Mouse (Mus musculus) heart, adult 9 months (tissue): ENCODE measurements around the gene Rplp0.
"Not testable (repeated sequence)": the region's sequence is repeated elsewhere in the genome, so short reads cannot be mapped to it uniquely, and the experiment has no call there.

ENCODE experiments used
- DNase-seq, 2 experiments: peaks; one replicate each; pipeline ENCODE4 v3.0.0; 2022; ENCODE audit warnings: low spot score in 2 of 2

Gene Rplp0

DNA sequence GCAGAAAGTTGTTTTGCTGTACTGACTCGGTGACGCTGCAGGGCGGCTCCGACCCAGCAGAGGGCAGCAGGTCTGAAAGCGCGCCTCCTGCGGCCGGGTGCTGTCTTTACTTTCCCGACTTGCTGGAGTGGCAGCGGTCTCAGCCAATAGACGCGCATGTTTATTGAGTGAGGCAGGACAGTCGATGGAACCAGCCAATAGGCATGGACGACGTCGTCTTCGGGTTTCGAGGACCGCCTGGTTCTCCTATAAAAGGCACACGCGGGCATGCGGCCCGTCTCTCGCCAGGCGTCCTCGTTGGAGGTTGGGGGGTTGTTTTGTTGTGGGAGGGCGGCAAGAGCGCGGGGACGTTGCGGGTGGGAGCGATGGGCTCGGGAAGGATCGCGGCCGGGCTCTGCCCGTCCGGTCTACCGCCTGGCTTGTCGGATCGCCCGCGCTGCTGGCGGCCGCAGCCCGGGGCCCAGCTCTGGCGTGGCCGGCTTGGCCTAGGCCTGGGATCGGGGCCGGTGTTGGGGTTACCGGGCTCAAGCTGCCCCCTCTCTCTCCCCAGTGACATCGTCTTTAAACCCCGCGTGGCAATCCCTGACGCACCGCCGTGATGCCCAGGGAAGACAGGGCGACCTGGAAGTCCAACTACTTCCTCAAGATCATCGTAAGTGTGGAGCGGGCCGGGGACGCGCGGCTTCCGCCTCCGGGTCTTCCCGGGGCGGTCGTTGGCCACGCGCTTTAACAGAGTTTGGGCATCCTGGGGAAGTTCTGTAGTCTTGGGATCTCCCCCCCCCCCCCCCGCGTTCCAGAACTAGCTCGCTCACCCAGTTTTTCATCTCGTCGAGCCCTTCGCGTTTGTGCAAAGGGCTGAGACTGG, at the start of gene Rplp0:
Gene Rplp0 (plus strand): TSS at position 231 of the 865 bp plus-strand sequence.
- DNase-seq = peak; percentile 100

DNA sequence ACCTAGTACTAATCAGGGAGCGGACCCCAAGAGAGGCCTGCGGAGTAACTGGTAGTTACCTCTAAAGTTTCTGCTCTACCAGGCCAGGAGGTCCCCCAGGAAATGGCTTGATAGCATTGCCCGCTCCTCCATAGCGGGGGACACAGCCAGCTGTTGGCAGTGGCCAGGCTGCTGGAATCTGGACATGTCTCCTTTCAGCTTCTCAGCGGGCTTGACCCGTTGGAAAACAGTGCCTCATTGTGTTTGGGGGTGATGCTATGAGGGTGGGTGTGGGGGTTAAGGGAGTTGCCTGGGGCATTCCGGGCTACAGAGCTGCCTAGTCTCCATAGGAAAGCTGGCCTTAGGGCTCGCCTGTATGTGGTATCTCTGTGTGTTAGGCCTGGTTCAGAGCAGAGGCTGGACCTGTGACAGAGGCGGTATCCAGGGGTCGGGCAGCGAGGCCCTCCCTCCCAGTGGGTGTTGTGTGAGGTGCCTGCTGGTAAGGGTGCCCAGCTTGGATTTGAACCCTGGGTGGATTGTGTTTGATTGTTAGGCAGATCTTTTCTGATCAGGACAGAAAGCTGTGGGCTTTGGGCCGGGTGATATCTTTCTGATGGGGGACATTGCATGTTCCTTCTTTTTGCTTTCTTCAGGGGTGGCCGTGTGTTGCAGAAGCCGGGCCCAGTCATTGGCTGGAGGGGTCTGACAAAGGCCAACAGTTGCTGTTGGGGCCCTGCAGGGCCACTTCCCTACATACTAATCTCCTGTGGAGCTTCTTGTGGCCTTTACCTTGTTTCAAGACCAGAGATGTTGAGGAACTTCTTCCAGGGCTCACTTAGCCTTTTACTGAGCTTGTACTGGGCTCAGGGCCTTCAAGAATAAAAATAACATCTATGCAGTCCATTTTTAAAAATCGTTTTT, 49.2 kb upstream of the Rplp0 start:
- DNase-seq = no peak

DNA sequence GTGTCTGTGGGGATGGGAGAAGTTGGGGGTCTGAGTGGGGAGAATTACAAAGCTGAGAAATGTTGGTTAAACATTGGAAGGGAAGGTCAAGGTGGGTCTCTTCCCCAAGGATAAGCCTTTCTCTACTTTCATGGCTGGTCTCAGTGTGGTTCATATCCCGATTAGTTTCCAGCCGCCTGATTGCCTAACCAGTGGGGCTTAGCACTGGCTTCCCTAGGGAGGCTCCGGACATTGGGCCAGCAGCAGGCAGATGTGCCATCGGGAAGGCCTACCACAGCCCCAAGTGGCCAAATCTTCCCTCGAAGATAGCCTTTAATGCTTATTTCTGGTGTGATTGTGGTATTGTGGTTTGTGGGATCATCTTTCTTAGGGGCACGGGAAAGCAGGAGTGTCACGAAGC, 46.9 kb upstream of the Rplp0 start:
- DNase-seq = no peak

DNA sequence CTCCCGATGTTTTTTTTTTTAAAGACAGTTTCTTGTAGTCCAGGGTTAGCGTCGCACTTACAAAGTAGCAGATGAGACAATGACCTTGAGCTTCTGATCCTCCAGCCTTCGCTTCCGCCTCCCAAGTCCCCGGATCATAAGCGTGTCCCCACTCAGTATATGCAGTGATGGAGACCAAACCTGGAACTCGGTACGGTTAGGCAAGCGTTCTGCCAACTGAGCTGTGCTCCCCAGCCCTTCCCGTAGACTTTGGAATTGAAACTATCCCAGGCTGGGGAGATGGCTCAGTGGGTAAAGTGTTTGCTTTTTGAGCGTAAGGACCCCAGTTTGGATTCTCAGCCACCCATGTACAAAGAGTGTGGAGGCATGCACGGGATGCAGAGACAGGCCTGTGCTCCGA, 46.0 kb upstream of the Rplp0 start:
- DNase-seq = no peak

DNA sequence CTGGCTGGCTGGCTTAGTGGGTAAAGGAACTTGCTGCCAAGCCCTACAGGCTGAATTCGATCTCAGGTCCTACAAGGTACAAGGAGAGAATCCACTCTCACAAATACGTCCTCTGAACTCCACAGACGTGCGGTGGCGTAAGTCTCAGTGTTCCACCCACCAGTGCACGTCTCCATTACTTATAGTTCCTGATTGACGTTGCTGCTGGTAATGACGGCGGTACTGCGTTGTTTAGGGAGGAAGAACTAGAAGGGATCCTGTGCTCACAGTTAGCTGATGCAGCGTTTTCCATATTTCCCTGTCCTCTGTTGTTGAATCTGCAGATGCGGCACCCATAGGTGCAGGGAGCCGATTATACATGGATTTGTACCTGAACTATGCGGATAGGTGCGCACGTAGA, 45.5 kb upstream of the Rplp0 start:
- no peak for DNase-seq

DNA sequence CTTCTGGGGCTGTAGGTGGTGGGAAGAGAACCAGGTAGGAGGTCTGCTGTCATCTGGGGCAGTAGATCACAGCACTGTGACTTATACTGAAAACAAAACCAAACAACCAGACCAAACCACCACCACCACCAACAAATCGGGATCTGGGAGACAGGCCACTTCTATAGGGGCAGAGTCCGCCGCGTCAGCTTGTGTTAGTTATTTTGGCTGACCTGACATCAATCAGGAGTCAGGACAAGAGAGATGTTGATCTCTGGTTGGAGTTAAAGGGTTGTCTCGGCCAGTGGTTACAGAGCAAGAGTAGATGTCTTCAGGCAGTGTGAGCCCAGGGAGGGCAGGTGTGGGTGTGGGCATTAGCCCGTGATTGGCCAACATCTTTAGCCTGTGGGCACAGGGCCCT, 44.9 kb upstream of the Rplp0 start:
- DNase-seq = no peak

DNA sequence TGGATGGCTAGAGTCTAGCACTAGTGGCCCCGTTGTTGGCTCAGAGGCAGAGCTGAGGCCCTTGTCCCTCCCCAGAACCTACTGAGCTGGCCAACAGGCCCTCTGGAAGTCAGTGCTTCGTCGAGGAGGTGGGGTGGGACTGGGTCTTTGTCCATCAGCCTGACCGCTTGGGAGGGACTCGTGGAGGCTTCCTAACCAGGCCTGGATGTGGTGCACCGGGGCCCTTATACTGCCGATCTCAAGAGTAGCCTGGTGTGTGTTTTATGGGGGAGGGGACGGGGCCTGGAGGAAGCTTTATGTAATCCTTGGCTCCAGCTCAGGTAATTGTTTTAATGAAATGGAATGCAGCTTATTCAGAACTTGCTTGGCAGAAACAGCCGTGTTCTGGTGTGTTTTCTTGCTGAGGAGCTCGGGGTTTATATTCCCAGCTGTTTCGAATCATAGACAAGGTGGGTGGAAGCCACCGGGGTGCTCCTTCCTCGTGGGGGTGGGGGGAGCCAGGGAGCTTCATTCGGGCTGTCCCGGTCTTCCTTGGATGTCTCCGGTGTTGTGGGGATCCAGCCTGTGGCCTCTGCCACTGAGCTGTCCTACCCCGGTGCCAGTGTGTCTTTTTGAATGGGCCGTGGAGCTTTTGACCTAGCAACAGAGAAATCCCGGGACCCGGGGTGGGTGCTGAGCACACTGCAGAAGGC, 44.2 kb upstream of the Rplp0 start:
- DNase-seq = peak; percentile 90 to 94

DNA sequence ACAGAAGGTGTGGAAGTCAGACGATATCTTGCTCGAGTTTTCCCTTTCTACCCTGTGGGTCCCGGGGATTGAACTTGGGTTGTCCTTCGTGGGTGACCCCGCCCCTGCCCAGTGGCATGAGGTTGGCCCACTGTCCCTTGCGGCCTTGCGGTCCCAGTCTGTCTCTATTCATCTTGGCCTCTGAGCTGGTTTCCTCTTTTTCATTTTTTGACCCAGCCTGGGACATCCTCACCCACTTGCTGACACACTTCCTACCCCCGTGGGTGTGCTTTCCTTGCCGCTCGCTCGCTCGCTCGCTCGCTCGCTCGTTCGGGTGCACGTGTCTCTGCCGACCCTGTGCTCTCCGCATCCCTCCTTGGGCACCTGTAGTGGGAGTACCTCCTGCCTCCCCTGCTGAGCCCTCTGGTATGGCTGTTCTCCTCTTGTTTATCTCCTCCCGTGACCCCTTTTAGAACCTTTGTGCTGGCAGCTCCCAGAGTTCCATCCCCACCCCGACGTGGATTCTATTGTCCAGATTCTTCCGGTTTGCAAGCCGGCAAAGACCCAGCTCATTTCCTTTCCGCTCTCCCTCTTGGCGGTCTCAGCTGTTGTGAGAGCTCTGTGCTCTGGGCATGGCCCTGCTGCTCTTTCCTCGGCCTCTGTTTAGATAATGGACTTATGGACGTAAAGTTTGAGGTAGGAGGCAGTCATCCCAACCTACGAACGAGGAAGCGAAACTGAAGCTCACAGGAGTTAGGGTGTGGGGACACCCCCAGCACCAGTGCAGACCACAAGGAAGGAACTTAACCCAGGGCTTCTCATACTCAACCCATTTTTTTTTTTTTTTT, 43.0 kb upstream of the Rplp0 start:
- peak; percentile 75 to 84 for DNase-seq

DNA sequence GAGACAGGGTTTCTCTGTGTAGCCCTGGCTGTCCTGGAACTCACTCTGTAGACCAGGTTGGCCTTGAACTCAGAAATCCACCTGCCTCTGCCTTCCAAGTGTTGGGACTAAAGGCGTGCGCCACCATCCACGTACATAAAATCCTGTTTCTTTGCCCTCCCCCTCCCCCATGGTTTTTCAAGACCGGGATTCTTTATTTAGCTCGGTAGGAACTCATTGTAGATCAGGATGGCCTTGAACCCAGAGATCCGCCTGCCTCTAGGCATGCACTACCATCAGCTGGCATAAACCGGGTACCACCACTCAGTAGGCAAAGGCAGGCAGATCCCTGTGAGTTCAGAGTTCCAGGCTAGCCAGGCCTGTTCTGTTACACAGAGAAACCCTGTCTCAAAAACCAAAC, 42.4 kb upstream of the Rplp0 start:
- no peak for DNase-seq

DNA sequence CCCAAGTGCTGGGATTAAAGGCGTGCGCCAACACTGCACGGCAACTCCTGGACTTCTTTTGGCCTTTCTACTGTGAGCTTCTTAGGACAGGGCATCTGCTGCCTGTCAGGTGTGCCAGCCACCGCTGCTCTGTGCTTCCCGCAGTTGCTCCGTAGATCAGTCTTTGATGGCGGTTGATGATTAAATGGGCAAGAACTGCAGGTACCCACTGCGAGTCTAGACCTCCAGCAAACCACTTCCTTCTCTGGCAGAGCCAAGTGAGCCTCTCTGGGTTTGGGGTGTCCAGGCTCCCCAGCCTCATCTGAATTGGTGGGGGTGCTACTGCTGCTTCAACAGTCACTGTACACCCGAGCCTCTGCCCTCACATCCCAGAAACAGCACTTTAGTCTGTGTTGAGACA, 41.8 kb upstream of the Rplp0 start:
- DNase-seq = no peak

DNA sequence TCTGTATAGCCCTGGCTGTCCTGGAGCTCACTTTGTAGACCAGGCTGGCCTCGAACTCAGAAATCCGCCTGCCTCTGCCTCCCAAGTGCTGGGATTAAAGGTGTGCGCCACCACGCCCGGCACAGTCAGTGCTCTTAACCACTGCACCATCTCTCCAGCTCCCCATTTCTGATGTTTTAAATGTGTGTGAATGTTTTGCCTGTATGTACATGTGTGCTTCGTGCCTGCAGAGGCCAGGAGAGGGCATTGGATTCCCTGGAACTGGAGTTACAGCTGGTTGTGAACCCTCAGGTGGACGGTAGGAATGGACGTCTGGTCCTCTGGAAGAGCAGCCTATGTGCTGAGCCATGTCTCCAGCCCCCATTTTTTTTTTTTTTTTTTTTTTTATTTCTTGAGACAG, 41.1 kb upstream of the Rplp0 start:
- not testable (repeated sequence) for DNase-seq

DNA sequence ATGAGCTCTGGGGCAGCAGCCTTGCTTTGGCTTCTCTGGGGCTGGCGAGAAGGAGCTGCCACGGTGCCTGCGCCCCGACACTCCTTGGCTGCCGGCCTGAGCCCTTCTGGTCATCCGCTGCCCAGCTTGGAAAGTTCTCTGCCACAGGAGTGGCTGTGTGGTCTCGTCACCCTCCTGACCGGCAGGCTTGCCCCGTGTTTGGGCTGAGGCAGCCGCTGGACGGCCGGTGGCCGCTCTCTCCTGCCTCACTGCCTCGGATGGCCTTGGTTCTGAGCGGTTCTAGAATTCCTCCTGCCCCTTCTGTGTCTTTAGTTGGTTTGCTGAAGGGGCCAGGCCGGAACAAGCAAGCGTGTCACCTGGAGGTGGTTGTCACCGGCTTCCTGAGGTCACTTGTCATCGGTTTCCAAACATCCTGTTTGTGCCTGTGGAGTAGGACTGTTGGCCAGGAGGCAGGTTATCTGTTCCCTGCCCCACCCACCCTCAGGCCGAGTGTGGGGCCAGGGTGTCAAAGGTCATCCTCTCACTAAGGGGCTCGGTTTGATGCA, 38.9 kb upstream of the Rplp0 start:
- peak; percentile 65 to 80 for DNase-seq

DNA sequence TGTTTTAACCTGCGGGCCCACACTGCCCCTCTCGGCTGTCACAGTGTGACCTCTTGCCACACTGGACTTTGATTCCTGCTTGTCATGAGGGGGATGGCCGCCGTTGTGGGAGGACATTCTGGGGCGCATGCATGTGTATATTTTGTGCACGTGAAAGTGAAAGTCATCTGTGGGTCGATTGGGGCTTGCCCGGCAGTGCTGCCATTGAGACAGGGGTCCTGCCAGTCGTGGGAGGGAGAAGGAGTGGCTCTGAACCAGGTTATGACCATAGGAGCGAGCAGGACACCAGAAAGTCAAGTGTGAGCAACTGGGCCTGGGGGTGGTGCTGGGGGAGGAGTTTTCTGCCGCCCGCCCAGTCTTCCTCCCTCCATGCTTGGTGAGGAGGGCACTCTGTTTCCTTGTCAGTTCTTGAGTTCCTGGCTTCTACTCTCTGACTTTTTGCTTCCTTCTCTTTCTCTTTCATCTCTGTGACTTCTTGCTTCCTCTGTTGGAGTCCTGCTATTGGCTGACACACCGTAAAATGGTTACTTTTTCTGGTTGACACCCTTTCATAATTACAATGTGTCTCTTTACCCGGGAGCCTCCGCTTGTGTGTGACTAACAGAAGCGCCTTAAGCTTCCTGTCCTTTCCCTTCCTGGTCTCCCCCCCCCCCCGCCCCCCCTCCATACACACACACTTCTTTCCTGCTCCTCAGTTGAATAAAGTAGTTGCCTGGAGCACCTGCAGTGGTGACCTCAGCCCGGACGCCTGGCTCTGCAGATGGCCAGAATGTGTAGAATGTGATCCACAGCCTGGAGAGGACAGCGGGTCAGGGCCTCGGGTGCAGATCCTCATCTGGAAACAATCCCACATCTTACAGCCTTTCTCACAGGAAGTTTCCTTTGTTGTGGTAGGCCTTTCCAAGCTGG, 37.5 kb upstream of the Rplp0 start:
- DNase-seq = peak; percentile 70 to 76

DNA sequence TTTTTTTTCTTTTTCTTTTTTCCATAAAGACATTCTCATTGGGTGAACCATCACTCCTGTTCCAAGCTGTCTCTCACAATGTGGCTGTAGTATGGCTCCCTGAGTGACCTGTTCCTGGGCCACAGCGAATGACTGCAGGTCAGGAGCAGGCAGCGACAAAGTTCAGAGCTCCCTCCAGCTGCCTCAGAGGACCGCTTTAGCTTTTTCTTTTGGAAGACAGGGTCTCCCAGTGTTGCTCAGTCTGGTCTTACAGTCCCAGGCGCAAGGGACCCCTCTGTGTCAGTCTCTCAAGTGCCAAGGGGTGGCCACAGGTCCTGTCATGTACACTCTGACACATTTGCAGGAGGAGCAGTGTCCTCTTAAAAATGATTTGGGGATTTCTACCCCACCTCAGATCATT, 36.7 kb upstream of the Rplp0 start:
- DNase-seq = no peak

DNA sequence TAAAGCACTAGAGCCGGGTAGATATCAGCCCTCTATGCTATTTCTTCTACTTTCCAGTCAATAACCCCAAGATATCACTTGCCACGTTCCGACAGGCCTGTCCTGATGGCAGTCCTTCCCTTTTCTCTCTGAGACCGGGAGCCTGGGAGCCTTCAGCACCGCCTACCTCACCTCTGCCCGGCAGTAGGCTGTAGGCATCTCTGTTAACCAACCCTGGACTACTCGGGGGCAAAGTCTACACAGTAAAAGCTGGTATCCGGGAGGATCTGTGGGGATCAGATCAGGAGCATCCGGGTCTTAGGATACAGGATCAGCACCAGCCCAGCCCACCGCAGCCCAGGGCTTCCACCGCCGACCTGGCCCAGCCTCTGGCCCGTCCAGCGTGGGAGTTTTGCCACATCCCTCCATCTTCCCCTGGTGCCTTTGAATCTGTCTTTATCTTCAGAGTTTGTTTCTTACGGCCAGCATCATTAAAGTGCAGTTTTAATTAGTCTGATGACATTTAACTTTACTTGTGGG, 36.2 kb upstream of the Rplp0 start:
- DNase-seq = no peak

DNA sequence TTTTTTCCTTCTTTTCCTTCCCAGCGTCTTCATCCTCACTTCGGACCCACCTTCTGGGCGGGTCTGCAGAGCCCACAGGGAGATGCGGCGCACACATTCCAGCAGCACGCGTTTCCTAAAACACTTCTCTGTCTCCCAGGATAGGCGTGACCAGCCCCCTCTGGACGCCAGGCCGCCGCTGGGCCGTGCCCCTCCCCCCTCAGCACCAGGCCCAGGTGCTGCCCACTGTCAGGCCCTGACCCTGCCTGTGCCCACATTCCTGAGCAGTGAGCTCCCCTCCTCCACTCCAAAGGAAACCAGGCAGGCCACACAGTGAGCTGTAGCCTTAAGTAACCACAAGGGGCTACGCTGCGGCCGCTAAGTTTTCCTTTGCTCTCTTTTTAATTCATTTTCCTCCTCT, 35.3 kb upstream of the Rplp0 start:
- no peak for DNase-seq

DNA sequence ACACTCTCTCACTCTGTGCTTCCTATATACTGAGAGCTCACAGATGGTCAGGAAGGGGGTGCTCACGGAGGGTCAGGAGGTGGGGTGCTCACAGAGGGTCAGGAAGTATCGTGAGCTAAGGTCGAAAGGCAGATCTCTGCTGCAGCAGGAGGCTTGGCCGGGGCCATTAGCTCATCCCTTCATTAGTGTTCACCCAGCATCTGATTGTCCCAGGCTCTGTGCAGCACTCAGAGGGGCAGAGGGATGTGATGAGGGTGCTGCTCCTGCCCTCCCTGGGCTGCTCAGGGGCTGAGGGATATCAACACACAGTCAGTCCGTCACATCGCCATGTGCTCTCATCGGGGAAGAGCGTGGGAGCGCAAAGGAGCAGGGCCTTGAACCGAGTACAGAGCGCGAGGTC, 34.8 kb upstream of the Rplp0 start:
- no peak for DNase-seq

DNA sequence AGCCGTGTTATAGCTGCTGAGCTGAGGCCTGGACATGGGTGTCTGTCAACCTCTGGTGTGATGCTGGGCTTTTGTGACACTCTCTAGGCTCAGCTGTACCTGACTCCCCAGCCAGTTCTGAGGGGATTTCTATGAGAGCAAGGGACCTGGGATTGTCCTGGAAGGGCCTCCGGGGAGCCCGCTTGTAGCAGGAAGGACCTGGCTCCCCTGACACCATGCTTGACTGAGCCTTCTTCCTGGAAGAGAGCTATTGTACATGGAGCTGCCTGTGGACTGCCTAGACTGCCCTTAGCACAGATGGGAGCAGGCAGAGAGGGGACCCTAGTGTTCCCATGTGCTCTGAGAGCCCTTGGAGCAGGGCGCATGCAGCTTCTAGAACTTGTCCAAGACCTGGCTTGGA, 33.9 kb upstream of the Rplp0 start:
- DNase-seq = no peak

DNA sequence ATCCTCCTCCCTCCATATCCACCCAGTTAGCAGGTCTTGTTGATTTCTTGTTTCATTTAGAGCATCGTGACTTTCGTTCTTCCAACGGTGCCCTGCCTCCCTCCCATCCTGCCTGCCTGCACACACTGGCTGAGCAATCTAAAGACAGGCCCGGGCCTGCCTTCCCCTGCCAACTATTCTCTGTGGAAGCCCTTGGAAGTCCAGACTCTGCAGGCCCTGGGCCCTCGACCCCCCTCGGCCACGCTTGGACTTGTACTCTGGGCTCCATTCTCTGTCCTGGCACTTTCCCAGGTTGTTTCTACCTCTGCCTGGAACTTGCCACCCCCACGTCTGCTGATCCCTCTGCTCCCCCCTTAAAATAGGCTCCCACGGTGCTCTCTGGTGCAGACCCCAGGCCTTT, 33.3 kb upstream of the Rplp0 start:
- no peak for DNase-seq
